Mouse (Mus musculus) heart, adult 2 months (tissue): ENCODE results near the gene Ublcp1.

Experiments used
- CTCF ChIP-seq: fragments of 200-600 bp; IDR thresholded peaks from 2 replicates; pipeline ENCODE4 v1.8.1; 2022; ENCODE audit warnings: antibody characterized with exemption, mild to moderate bottlenecking, moderate library complexity
- EP300 ChIP-seq: fragments of 200-500 bp; IDR thresholded peaks from 2 replicates; pipeline ENCODE4 v1.6.1; 2011; ENCODE audit warnings: low read depth, low read length, control low read depth; ENCODE audit not compliant: insufficient read depth
- POLR2A ChIP-seq: fragments of 200-500 bp; IDR thresholded peaks from 2 replicates; pipeline ENCODE4 v1.6.1; 2011; ENCODE audit warnings: mild to moderate bottlenecking, low read depth, low read length, control low read depth; ENCODE audit not compliant: insufficient read depth

GRCm38 (mm10) chr11:44510371-44510770 is 40.1 kb upstream of the Ublcp1 start:
- TF ChIP-seq CTCF, result no peak
- TF ChIP-seq EP300, result no peak
- TF ChIP-seq POLR2A, result no peak
